Mouse (Mus musculus): Measurements from ENCODE around the gene Sfn.

GRCm38 (mm10) chr4:133600306-133600705, 1.7 kb downstream of the Sfn start:
- TF ChIP-seq CTCF (IDR thresholded peaks at IDR 0.05; ENCODE audit: low read depth) (no peak), EP300 (IDR thresholded peaks at IDR 0.05; ENCODE audit: low read depth) (no peak)
